Mouse (Mus musculus) liver, postnatal 0 days (tissue): Measurements from ENCODE around the gene Efna1. TPM values are rescaled to one million over a fixed set of nuclear protein-coding genes. Genes with fewer than 3 reads are reported as not detected.

Experiments
- ATAC-seq: fragments of 200-750 bp; cut with Nextera tagmentation; 2 replicates; pipeline ENCODE4 v1.8.0; 2017; ENCODE audit warnings: mild to moderate bottlenecking, moderate library complexity
- DNase-seq: peaks from one replicate; pipeline ENCODE4 v3.0.0-alpha.2; 2016
- H3K27ac ChIP-seq: fragments of 300-500 bp; sonication (generic); 2 replicates; pipeline ENCODE4 v1.5.1; 2014; ENCODE audit warnings: antibody characterized with exemption, moderate library complexity, mild to moderate bottlenecking, low read depth
- H3K27me3 ChIP-seq: fragments of 300-500 bp; sonication (generic); 2 replicates; pipeline ENCODE4 v1.6.1; 2014; ENCODE audit warnings: low read length, control low read depth, mixed read lengths; ENCODE audit not compliant: insufficient read depth
- H3K36me3 ChIP-seq: fragments of 300-500 bp; sonication (generic); replicated peaks from 2 replicates; pipeline ENCODE4 v1.6.1; 2014; ENCODE audit warnings: mild to moderate bottlenecking, control low read depth, low read length, moderate library complexity, mixed read lengths; ENCODE audit not compliant: insufficient read depth
- H3K4me1 ChIP-seq: fragments of 300-500 bp; sonication (generic); 2 replicates; pipeline ENCODE4 v1.6.1; 2014; ENCODE audit warnings: antibody characterized with exemption, mild to moderate bottlenecking, control low read depth; ENCODE audit not compliant: insufficient read depth
- H3K4me2 ChIP-seq: fragments of 300-500 bp; sonication (generic); 2 replicates; pipeline ENCODE4 v1.6.1; 2014; ENCODE audit warnings: low read depth, mild to moderate bottlenecking, low read length, moderate library complexity, mixed read lengths
- H3K4me3 ChIP-seq: fragments of 300-500 bp; sonication (generic); 2 replicates; pipeline ENCODE4 v1.5.1; 2014; ENCODE audit warnings: low read depth, low read length
- H3K9ac ChIP-seq: fragments of 300-500 bp; sonication (generic); replicated peaks from 2 replicates; pipeline ENCODE4 v1.6.1; 2014; ENCODE audit warnings: mild to moderate bottlenecking, moderate library complexity
- H3K9me3 ChIP-seq: fragments of 300-500 bp; sonication (generic); 2 replicates; pipeline ENCODE4 v1.6.1; 2016; ENCODE audit warnings: mild to moderate bottlenecking, control low read depth, low read length, mixed read lengths
- CTCF ChIP-seq: sonication (generic); IDR thresholded peaks from 2 replicates; pipeline ENCODE4 v1.5.1; 2016; ENCODE audit warnings: antibody characterized with exemption, low read depth
- EP300 ChIP-seq: IDR thresholded peaks from 2 replicates; pipeline ENCODE4 v1.6.1; 2016; ENCODE audit warnings: antibody characterized with exemption, low read depth, mild to moderate bottlenecking
- WGBS: fragments of 180-500 bp; shearing (Covaris S2); extraction: QIAGEN DNeasy Blood & Tissue Kit; methylation state at CpG from one replicate; pipeline ENCODE4 v1.1.7; 2014; ENCODE audit not compliant: insufficient replicate concordance; 5-methylcytosine and 5-hydroxymethylcytosine counted together
- polyA plus RNA-seq: library from polyadenylated mRNA; unstranded; fragments of >200 nt; fragmentation: Nextera tagmentation; extraction: Ambion mirVana; gene quantifications from 2 replicates; pipeline ENCODE4 v1.2.1, GENCODE M21; 2015

Gene Efna1
- polyA plus RNA-seq = 22.1 and 27.8 TPM in 2 replicates

GRCm38 (mm10) chr3:89280606-89281511, at the start of gene Efna1:
TSS of gene Efna1 (minus strand) at chr3:89281142.
- H3K27ac ChIP-seq = peak within 1 kb of the TSS; percentile 94
- peak; percentile 74 for ATAC-seq
- no peaks in the 10 kb centered on the region for H3K9me3 ChIP-seq
- TF ChIP-seq EP300 (peak; percentile 71), CTCF (no peak)
- peaks cover 26% of the 10 kb centered on the region for H3K27me3 ChIP-seq
- H3K4me1 ChIP-seq = peaks cover 12% of the 10 kb centered on the region
- 0 out of 2 replicates have a peak, but pooled peaks cover 3% of the 10 kb centered on the region for H3K36me3 ChIP-seq
- peak; percentile 78 for DNase-seq
- peak within 1 kb of the TSS; percentile 74 for H3K9ac ChIP-seq
- peak within 1 kb of the TSS; percentile 57 for H3K4me3 ChIP-seq
- H3K4me2 ChIP-seq = peak within 1 kb of the TSS; percentile 73
- WGBS = 1% methylated on average over 52 of the region's 52 CpGs

- TF ChIP-seq EP300 (no peak), CTCF (no peak)
- WGBS = 51% methylated on average over 3 of the region's 3 CpGs
- Histone ChIP-seq H3K9me3 (no peaks in the 10 kb centered on the region), H3K4me3 (no peak overlapping the region), H3K4me1 (no peaks in the 10 kb centered on the region), H3K36me3 (no peaks in the 10 kb centered on the region), H3K9ac (no peak overlapping the region), H3K27ac (no peak overlapping the region), H3K4me2 (no peak overlapping the region), H3K27me3 (peaks cover 20% of the 10 kb centered on the region)
- no peak for DNase-seq
- ATAC-seq = no peak
Observed at GRCm38 (mm10) chr3:89330346-89330745, 49.4 kb upstream of the Efna1 start.

- 38% methylated on average over 4 of the region's 4 CpGs for WGBS
- TF ChIP-seq CTCF (no peak), EP300 (no peak)
- no peak overlapping the region for H3K4me2 ChIP-seq
- ATAC-seq (no peak), DNase-seq (no peak)
- H3K36me3 ChIP-seq = no peaks in the 10 kb centered on the region
- H3K9me3 ChIP-seq = no peaks in the 10 kb centered on the region
- H3K27ac ChIP-seq = no peak overlapping the region
- H3K9ac ChIP-seq = no peak overlapping the region
- H3K4me3 ChIP-seq = no peak overlapping the region
- peaks cover 29% of the 10 kb centered on the region for H3K27me3 ChIP-seq
- H3K4me1 ChIP-seq = no peaks in the 10 kb centered on the region
Observed at GRCm38 (mm10) chr3:89328623-89329022, 47.7 kb upstream of the Efna1 start.

- Histone ChIP-seq H3K4me2 (no peak overlapping the region), H3K27ac (no peak overlapping the region), H3K4me3 (no peak overlapping the region), H3K4me1 (peaks cover 3% of the 10 kb centered on the region), H3K36me3 (no peaks in the 10 kb centered on the region), H3K27me3 (peaks cover 41% of the 10 kb centered on the region), H3K9ac (no peak overlapping the region), H3K9me3 (no peaks in the 10 kb centered on the region)
- TF ChIP-seq CTCF (no peak), EP300 (no peak)
- ATAC-seq = no peak
- 63% methylated on average over 9 of the region's 9 CpGs for WGBS
- DNase-seq = no peak
Observed at GRCm38 (mm10) chr3:89327371-89327870, 46.5 kb upstream of the Efna1 start.

- H3K4me2 ChIP-seq = no peak overlapping the region
- 69% methylated on average over 8 of the region's 8 CpGs for WGBS
- peaks cover 18% of the 10 kb centered on the region for H3K4me1 ChIP-seq
- H3K9me3 ChIP-seq = no peaks in the 10 kb centered on the region
- no peak overlapping the region for H3K9ac ChIP-seq
- no peaks in the 10 kb centered on the region for H3K36me3 ChIP-seq
- no peak overlapping the region for H3K27ac ChIP-seq
- peaks cover 57% of the 10 kb centered on the region for H3K27me3 ChIP-seq
- TF ChIP-seq EP300 = no peak
- no peak for TF ChIP-seq CTCF
- H3K4me3 ChIP-seq = no peak overlapping the region
- no peak for DNase-seq
- ATAC-seq = no peak
Observed at GRCm38 (mm10) chr3:89325882-89326281, 44.9 kb upstream of the Efna1 start.

- TF ChIP-seq EP300 (no peak), CTCF (no peak)
- Histone ChIP-seq H3K4me2 (peak within 1 kb of the TSS; percentile 79), H3K27ac (no peak within 1 kb of the TSS), H3K4me3 (peak within 1 kb of the TSS; percentile 52), H3K4me1 (peaks cover 28% of the 10 kb centered on the region), H3K9ac (peak within 1 kb of the TSS; percentile 48; the same call in 1 of the 2 replicates), H3K9me3 (no peaks in the 10 kb centered on the region), H3K27me3 (peaks cover 76% of the 10 kb centered on the region), H3K36me3 (no peaks in the 10 kb centered on the region)
- ATAC-seq (no peak), DNase-seq (peak; percentile 62)
- WGBS = 2% methylated on average over 43 of the region's 53 CpGs
Observed at GRCm38 (mm10) chr3:89322514-89323165, 41.7 kb upstream of the Efna1 start, which contains the start of gene Efna3. TSS of gene Efna3 (minus strand) at chr3:89322965.
